Mouse (Mus musculus) cerebellum, adult 11 months (tissue): ENCODE results near the gene Dscam.

ENCODE experiments used
- DNase-seq: peaks from one replicate; pipeline ENCODE4 v3.0.0; 2022

Gene Dscam

GRCm38 (mm10) chr16:97170513-97171081 lies at the start of gene Dscam:
Gene Dscam (minus strand): TSS chr16:97170752.
- no peak for DNase-seq

GRCm38 (mm10) chr16:97219381-97219780 lies 48.8 kb upstream of the Dscam start:
- no peak for DNase-seq

GRCm38 (mm10) chr16:97209997-97210396 lies 39.4 kb upstream of the Dscam start:
- DNase-seq, result peak; percentile 0

GRCm38 (mm10) chr16:97208276-97208675 lies 37.7 kb upstream of the Dscam start:
- DNase-seq, result no peak

DNA sequence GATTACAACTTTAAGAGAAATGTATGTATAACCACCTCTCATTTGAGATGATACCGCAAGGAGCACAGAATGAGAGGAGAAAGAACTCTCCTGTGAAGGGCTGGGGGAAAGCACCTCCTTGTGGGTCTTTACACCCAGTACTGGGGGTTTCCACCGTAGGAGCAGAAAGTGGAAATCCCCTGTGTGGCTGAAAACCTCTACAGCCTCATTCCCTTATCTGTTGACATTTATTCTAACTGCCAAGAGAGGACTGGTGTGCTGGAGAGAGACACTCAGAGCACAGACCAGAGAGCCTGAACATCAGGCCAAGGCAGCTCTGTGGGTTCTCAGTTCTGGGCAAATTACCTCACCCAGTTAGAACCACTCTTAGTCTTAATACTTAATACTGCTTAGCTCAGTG lies 33.5 kb upstream of the Dscam start:
- DNase-seq, result no peak

GRCm38 (mm10) chr16:97203554-97203953 lies 33.0 kb upstream of the Dscam start:
- no peak for DNase-seq

DNA sequence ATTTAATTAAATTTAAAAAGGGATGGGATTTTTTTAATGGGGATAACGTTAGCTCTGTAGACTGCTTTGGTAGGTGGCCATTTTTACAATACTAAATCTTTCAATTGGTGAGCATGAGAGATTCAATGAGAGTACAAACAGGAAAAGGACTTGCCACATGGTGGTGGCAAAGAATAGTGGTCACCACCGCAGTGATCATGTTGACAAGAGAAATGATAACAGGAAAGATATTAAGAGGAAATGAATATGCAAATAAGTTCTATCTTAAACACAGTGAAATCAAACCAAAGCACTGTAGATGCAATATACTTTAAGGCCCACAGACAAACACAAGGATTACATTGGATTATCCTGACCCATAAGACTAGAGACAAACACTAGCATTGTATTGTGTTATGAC lies 24.1 kb upstream of the Dscam start:
- no peak for DNase-seq

DNA sequence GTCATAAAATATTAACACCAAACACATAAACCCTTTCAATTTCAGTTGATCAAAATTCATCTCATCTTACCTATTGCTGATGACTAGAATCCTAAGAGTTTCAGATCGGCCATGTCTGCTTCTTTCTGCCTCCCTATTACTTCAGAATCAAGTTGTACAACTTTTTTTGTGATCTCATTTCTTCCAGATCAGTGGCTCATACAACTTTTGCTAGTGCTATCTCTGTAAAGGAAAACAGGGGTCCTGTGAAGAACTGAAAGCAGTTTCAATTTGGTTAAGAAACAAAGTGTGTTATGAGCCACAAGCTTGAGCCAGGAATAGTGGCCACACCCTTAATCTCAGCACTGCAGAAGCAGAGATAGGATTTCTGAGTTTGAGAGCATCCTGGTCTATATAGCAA lies 23.6 kb upstream of the Dscam start:
- DNase-seq, result no peak

GRCm38 (mm10) chr16:97192296-97192695 lies 21.7 kb upstream of the Dscam start:
- DNase-seq, result no peak

GRCm38 (mm10) chr16:97190604-97191003 lies 20.1 kb upstream of the Dscam start:
- DNase-seq, result no peak

- DNase-seq, result no peak
These were observed 948 bp upstream of the Dscam start for GRCm38 (mm10) chr16:97171500-97171899.

GRCm38 (mm10) chr16:97169901-97170512 lies 545 bp downstream of the Dscam start:
- no peak for DNase-seq

GRCm38 (mm10) chr16:97168614-97169013 lies 1.9 kb downstream of the Dscam start:
- no peak for DNase-seq

GRCm38 (mm10) chr16:97168030-97168429 lies 2.5 kb downstream of the Dscam start:
- no peak for DNase-seq

GRCm38 (mm10) chr16:97166166-97166565 lies 4.4 kb downstream of the Dscam start:
- no peak for DNase-seq

GRCm38 (mm10) chr16:97165444-97166121 lies 5.0 kb downstream of the Dscam start:
- peak; percentile 50 for DNase-seq

- no peak for DNase-seq
These were observed 12.3 kb downstream of the Dscam start for GRCm38 (mm10) chr16:97158279-97158678.

GRCm38 (mm10) chr16:97144544-97145194 lies 25.9 kb downstream of the Dscam start:
- DNase-seq, result no peak

DNA sequence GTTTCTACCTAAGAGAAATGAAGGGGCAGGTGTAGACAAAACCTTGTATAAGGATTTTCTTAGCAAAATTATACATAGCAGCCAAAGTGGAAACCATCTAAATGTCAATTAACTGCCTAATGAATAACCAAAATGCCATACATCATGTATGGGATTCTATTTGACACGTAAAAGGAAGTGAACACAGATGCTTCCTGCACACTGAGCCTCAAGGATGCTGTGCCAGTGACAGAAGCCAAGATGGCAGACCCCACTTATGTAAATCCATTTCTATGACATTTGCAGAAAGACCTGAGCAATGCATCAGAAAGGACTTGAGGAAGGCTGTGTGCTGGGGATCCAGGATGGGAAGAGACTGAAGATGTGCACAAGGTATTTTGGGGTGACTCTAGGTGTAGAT lies 28.6 kb downstream of the Dscam start:
- DNase-seq, result no peak

DNA sequence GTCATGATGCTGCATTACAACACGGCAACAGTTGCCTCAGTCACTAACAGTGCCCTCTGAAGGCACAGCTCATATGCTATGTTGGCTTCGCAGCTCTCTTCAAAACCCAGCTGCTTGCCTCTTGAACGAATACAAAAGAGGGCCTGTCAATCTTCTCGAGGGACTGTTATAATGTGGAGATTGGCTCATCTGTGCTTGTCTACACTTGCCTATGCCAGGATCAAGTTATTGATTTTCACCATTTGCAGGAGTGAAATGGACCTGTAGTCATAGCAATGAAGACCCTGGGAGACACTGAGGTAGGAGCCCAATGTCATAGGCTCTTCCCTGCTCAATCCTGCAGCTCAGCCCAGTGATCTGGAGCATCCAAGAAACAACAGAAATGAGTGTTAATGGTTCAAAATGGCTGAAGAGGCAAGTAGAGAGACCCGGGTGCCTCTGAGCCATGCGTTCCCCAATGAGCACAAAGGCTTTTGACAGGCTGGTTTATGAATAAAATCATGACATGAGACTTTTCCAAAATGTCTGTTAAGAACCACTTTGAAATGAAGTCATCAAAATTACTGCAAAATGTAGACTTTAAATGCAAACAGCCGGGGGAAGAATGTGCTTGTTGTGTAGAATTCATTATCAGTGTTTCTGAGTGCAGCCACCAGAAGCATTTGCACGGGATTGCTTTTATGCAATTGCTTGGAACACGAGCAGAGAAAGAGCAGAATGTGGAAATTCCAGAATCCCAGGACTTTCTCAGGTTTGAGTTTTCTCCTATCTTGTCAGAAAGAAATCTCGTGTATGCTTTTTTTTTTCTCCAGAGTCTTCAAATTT lies 35.3 kb downstream of the Dscam start:
- DNase-seq, result no peak

DNA sequence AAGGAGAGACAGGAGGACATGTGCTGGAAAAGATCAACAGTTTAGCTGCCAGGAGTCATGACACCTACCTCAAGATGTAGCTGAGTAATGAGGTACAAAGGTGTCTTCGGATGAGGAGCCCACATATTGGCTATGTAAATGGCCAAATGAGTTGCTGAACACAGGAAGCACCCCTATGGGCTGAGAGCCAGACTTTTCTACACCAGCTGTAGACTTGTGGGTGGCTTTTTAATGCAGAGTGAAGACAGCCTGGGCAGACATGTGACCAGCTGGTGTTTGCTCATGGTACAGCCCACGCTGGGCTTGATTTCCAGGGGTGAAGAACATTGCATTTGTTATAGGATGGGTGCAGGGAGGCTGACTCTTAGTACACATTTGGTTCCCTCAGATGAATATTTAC lies 43.3 kb downstream of the Dscam start:
- no peak for DNase-seq

GRCm38 (mm10) chr16:97110028-97110427 lies 60.5 kb downstream of the Dscam start:
- no peak for DNase-seq

GRCm38 (mm10) chr16:97105266-97105665 lies 65.3 kb downstream of the Dscam start:
- no peak for DNase-seq
